Mouse (Mus musculus): ENCODE data around the gene Zdhhc18. TPM values are rescaled to one million over a fixed set of nuclear protein-coding genes. Genes with fewer than 3 reads are reported as not detected.

Gene Zdhhc18
- polyA plus RNA-seq, 1 experiment from 2014 or later = 9.9 TPM

DNA sequence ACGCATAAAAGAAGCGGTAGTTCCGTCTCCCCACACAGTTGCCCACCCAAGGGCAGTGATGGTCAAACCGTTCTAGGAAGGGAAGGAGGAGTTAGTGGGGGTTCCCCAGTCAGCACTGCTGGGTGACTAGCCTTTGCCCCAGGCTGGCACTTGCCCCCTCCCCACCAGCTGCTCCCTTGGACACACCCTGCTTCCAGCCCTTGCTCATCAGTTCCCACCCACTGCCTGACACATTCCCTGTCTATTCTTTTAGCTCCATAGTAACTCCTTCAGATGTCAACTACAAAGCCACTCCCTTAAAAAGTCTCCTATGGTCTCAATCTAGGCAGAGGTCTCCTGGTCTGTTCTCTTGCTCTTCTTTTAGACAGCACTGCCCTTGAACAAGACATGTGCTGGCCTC lies 36.1 kb downstream of the Zdhhc18 start:
- DNase-seq (no peak), ATAC-seq (ENCODE audit: insufficient read depth) (no peak)
- no peak overlapping the region for H3K27ac ChIP-seq (ENCODE audit: low read depth)
- H3K4me3 ChIP-seq (ENCODE audit: low read depth, low read length) = no peak overlapping the region
- no peak for TF ChIP-seq CTCF (IDR thresholded peaks at IDR 0.05; ENCODE audit: low read depth)
- H3K4me1 ChIP-seq (ENCODE audit: insufficient read depth) = no peaks in the 10 kb centered on the region
- no peaks in the 10 kb centered on the region for H3K27me3 ChIP-seq (ENCODE audit: insufficient read depth, low read length)
- H3K36me3 ChIP-seq (ENCODE audit: insufficient read depth) = peaks cover 42% of the 10 kb centered on the region
- H3K9me3 ChIP-seq (ENCODE audit: low read depth, low read length) = peaks cover 6% of the 10 kb centered on the region; the same call in 1 of the 2 replicates
- no peak overlapping the region for H3K4me2 ChIP-seq
- WGBS = 78% methylated on average over 4 of the region's 4 CpGs
- H3K9ac ChIP-seq = no peak overlapping the region

- H3K27ac ChIP-seq (ENCODE audit: low read depth) = no peak overlapping the region
- no peak overlapping the region for H3K4me2 ChIP-seq
- peaks cover 6% of the 10 kb centered on the region; the same call in 1 of the 2 replicates for H3K9me3 ChIP-seq (ENCODE audit: low read depth, low read length)
- ATAC-seq (ENCODE audit: insufficient read depth) = no peak
- 91% methylated on average over 8 of the region's 8 CpGs for WGBS
- TF ChIP-seq CTCF (IDR thresholded peaks at IDR 0.05; ENCODE audit: low read depth) = no peak
- H3K27me3 ChIP-seq (ENCODE audit: insufficient read depth, low read length) = no peaks in the 10 kb centered on the region
- H3K9ac ChIP-seq = no peak overlapping the region
- H3K36me3 ChIP-seq (ENCODE audit: insufficient read depth) = peaks cover 50% of the 10 kb centered on the region
- no peak overlapping the region for H3K4me3 ChIP-seq (ENCODE audit: low read depth, low read length)
- no peak for DNase-seq
- H3K4me1 ChIP-seq (ENCODE audit: insufficient read depth) = no peaks in the 10 kb centered on the region
Observed at GRCm38 (mm10) chr4:133613026-133613425, 36.9 kb downstream of the Zdhhc18 start.

DNA sequence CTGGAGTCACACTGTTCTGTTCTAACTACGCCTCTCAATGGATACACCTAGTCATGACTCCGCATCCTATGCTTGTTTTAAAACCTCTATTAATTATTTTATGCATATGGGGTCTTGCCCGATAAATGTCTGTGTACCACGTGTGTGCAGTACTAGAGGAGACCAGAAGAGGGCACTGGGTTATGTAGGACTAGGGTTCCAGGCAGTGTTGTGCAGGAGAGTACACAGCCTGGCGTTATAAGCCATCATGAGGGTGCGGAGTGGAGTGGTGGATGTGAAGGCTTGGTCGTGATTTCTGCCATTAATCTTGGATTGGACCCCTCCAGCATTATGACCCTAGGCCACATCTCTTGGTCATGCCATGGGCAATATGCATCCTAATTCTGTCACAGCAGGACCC lies 37.5 kb downstream of the Zdhhc18 start:
- H3K36me3 ChIP-seq (ENCODE audit: insufficient read depth) = peaks cover 51% of the 10 kb centered on the region
- H3K27me3 ChIP-seq (ENCODE audit: insufficient read depth, low read length) = no peaks in the 10 kb centered on the region
- peak; percentile 16 for TF ChIP-seq CTCF (IDR thresholded peaks at IDR 0.05; ENCODE audit: low read depth)
- H3K4me2 ChIP-seq = no peak overlapping the region
- ATAC-seq (ENCODE audit: insufficient read depth) (no peak), DNase-seq (no peak)
- H3K9me3 ChIP-seq (ENCODE audit: low read depth, low read length) = peaks cover 6% of the 10 kb centered on the region; the same call in 1 of the 2 replicates
- H3K4me3 ChIP-seq (ENCODE audit: low read depth, low read length) = no peak overlapping the region
- H3K9ac ChIP-seq = no peak overlapping the region
- WGBS = 94% methylated on average over 7 of the region's 7 CpGs
- H3K4me1 ChIP-seq (ENCODE audit: insufficient read depth) = no peaks in the 10 kb centered on the region
- H3K27ac ChIP-seq (ENCODE audit: low read depth) = no peak overlapping the region

DNA sequence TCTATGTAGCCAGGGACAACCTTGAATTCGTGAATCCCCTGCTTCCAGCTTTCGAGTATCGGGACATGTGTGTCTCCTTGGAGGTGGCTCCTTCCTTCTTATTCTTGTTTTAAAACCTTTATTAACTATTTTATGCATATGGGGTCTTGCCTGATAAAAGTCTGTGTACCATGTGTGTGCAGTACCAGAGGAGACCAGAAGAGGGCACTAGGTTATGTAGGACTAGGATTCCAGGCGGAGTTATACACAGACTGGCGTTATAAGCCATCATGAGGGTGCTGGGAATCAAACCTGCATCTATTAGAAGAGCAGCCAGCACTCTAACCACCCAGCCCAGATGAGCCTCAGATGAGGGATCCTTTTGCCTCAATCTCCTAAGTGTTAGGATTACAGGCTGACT lies 38.1 kb downstream of the Zdhhc18 start:
- no peak for ATAC-seq (ENCODE audit: insufficient read depth)
- WGBS = 98% methylated on average over 5 of the region's 5 CpGs
- H3K27ac ChIP-seq (ENCODE audit: low read depth) = no peak overlapping the region
- H3K4me1 ChIP-seq (ENCODE audit: insufficient read depth) = no peaks in the 10 kb centered on the region
- no peak for DNase-seq
- no peak overlapping the region for H3K4me3 ChIP-seq (ENCODE audit: low read depth, low read length)
- H3K27me3 ChIP-seq (ENCODE audit: insufficient read depth, low read length) = no peaks in the 10 kb centered on the region
- no peak overlapping the region for H3K4me2 ChIP-seq
- peak; percentile 50 for TF ChIP-seq CTCF (IDR thresholded peaks at IDR 0.05; ENCODE audit: low read depth)
- H3K9me3 ChIP-seq (ENCODE audit: low read depth, low read length) = peaks cover 6% of the 10 kb centered on the region; the same call in 1 of the 2 replicates
- no peak overlapping the region for H3K9ac ChIP-seq
- peaks cover 53% of the 10 kb centered on the region for H3K36me3 ChIP-seq (ENCODE audit: insufficient read depth)

GRCm38 (mm10) chr4:133609719-133610118 lies 40.2 kb downstream of the Zdhhc18 start:
- TF ChIP-seq CTCF (IDR thresholded peaks at IDR 0.05; ENCODE audit: low read depth) = peak; percentile 94
- ATAC-seq (ENCODE audit: insufficient read depth) (peak; percentile 73; the same call in 1 of the 2 replicates), DNase-seq (peak; percentile 88)
- Histone ChIP-seq H3K27ac (ENCODE audit: low read depth) (no peak overlapping the region), H3K36me3 (ENCODE audit: insufficient read depth) (peaks cover 59% of the 10 kb centered on the region), H3K4me3 (ENCODE audit: low read depth, low read length) (no peak overlapping the region), H3K9ac (no peak overlapping the region), H3K27me3 (ENCODE audit: insufficient read depth, low read length) (no peaks in the 10 kb centered on the region), H3K4me2 (no peak overlapping the region), H3K9me3 (ENCODE audit: low read depth, low read length) (peaks cover 6% of the 10 kb centered on the region; the same call in 1 of the 2 replicates), H3K4me1 (ENCODE audit: insufficient read depth) (no peaks in the 10 kb centered on the region)
- 18% methylated on average over 6 of the region's 6 CpGs for WGBS

DNA sequence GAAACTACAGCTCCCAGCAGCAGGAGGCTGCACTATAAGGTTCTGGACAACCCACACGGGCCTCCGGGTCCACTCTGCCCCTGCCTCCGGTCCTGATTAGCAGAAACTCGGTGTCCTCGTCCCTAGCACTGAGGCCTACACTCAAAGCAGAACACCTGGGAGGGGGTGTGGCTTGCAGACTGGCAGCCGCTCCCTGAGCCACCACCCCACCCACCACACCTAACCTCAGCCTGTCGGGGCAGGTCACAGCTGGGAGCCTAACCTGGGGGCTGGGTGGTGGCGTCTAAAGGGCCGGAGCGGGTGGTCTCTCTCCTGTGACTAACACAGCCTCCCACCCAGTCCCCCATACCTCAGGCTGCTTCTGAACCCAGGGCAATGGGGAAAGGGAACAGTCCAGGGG lies 42.7 kb downstream of the Zdhhc18 start:
- DNase-seq = no peak
- ATAC-seq (ENCODE audit: insufficient read depth) = no peak
- Histone ChIP-seq H3K27me3 (ENCODE audit: insufficient read depth, low read length) (peaks cover 5% of the 10 kb centered on the region), H3K9me3 (ENCODE audit: low read depth, low read length) (peaks cover 4% of the 10 kb centered on the region; the same call in 1 of the 2 replicates), H3K36me3 (ENCODE audit: insufficient read depth) (peaks cover 53% of the 10 kb centered on the region), H3K4me1 (ENCODE audit: insufficient read depth) (no peaks in the 10 kb centered on the region), H3K27ac (ENCODE audit: low read depth) (no peak overlapping the region), H3K4me3 (ENCODE audit: low read depth, low read length) (no peak overlapping the region), H3K4me2 (no peak overlapping the region), H3K9ac (no peak overlapping the region)
- TF ChIP-seq CTCF (IDR thresholded peaks at IDR 0.05; ENCODE audit: low read depth) = no peak
- 69% methylated on average over 10 of the region's 10 CpGs for WGBS

DNA sequence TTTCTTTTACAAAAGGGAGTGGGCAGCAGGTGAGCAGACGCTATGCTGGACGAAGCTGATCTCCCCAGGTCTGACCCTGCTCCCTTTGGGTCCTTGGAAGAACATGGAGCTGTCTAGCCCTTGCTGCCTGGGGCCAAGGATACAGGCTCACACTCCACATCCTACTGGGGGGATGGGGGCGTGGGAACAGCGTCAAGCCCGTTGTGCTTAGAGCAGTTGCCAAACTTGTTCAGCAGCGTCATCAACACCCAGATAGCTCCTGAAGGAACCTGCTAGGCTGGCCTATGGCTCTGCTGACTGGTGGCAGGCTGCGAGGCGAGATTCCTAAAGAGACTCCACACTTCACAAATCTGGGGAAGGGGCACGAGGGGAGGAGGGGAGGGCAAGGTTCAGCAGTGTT lies 44.6 kb downstream of the Zdhhc18 start:
- H3K4me2 ChIP-seq = no peak overlapping the region
- WGBS = 42% methylated on average over 9 of the region's 9 CpGs
- peaks cover 44% of the 10 kb centered on the region for H3K36me3 ChIP-seq (ENCODE audit: insufficient read depth)
- ATAC-seq (ENCODE audit: insufficient read depth) = peak; percentile 50
- H3K9me3 ChIP-seq (ENCODE audit: low read depth, low read length) = no peaks in the 10 kb centered on the region
- H3K9ac ChIP-seq = no peak overlapping the region
- no peaks in the 10 kb centered on the region for H3K4me1 ChIP-seq (ENCODE audit: insufficient read depth)
- no peak overlapping the region for H3K4me3 ChIP-seq (ENCODE audit: low read depth, low read length)
- peak; percentile 67 for DNase-seq
- peak overlapping the region; percentile 59; the same call in 1 of the 2 replicates for H3K27ac ChIP-seq (ENCODE audit: low read depth)
- peaks cover 17% of the 10 kb centered on the region for H3K27me3 ChIP-seq (ENCODE audit: insufficient read depth, low read length)
- TF ChIP-seq CTCF (IDR thresholded peaks at IDR 0.05; ENCODE audit: low read depth) = no peak
